Mouse (Mus musculus): ENCODE results near the gene Erich2.

GRCm38 (mm10) chr2:70562611-70562980 lies 54.0 kb downstream of the Erich2 start:
- TF ChIP-seq POLR2A (IDR thresholded peaks at IDR 0.05; ENCODE audit: extremely low read depth, insufficient read depth, low read length) (no peak), CTCF (IDR thresholded peaks at IDR 0.05; ENCODE audit: low read depth, low read length) (no peak)
